Comparison of ENCODE assay signal across 9 mouse cellular contexts in the genomic region with DNA sequence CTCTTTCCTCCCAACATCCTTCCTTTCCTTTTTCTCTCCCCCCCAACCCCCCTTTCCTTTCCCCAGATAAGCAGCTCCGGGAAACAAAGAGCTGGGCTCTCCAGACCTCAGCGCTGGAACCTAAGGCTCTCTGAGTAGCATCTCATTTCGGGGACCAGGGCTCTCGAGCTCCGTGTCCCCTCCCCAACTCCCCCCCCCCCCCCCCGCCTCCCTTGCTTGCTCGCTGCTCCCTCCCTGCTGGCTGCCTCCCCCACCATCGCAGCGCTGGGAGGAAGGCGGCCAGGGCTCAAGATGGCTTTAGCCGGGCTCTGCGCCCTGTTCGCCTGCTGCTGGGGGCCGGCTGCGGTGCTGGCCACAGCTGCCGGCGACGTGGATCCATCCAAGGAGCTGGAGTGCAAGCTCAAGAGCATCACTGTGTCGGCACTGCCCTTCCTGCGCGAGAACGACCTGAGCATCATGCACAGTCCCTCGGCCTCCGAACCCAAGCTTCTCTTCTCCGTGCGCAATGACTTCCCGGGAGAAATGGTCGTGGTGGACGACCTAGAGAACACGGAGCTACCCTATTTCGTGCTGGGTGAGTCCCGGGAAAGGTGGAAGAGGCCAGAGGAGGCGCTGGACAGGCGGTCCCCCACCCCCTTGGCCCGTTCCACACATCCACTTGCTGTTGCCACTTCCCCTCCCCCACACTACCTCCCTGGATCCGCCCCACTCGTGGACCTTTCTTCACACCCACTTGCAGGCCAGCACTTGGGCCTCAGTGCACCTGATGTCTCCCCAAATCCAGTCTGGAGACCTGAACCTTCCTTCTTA. TPM values are rescaled to one million over a fixed set of nuclear protein-coding genes. Genes with fewer than 3 reads are reported as not detected.
DNase-seq lines count a peak whose midpoint lies in the region; ATAC-seq and TF ChIP-seq lines count a peak whose summit lies in the region.
"Had no signal": no experiment of that assay in that cellular context is flagged by ENCODE, and none has a peak within 500 bp of the region (broad histone marks: within the 10 kb centered on the region; RNA-seq: fewer than 3 reads in every experiment).

No protein-coding gene starts in this region.

- no peaks in the 10 kb centered on the region for H3K4me1 ChIP-seq in kidney, embryonic 14.5 days (ENCODE audit: control insufficient read depth, insufficient read depth, low read length)
- no peaks in the 10 kb centered on the region for H3K4me1 ChIP-seq in kidney, adult 2 months (ENCODE audit: control insufficient read depth, insufficient read depth, low read length)
- H3K4me1 ChIP-seq in forebrain, embryonic 14.5 days (ENCODE audit: control insufficient read depth, insufficient read depth, low read length) = peaks cover 27% of the 10 kb centered on the region
- H3K4me1 ChIP-seq in limb, embryonic 12.5 days (replicated peaks) = peaks cover 4% of the 10 kb centered on the region; the same call in 1 of the 2 replicates

- H3K9me3 ChIP-seq in kidney, embryonic 14.5 days (ENCODE audit: control insufficient read depth, low read length) = no peaks in the 10 kb centered on the region
- no peaks in the 10 kb centered on the region for H3K9me3 ChIP-seq in forebrain, embryonic 14.5 days (replicated peaks; ENCODE audit: control insufficient read depth, low read length)
- H3K9me3 ChIP-seq in limb, embryonic 12.5 days = no peaks in the 10 kb centered on the region

- ATAC-seq in kidney, embryonic 14.5 days (ENCODE audit: low FRiP score, low TSS enrichment) = peak; percentile 71
- ATAC-seq in forebrain, embryonic 14.5 days = peak; percentile 84
- peak; percentile 83 for ATAC-seq in limb, embryonic 12.5 days (ENCODE audit: insufficient number of reproducible peaks, insufficient read depth, low FRiP score, low TSS enrichment, low read depth)
- ATAC-seq: Patski had no signal

- peak overlapping the region; percentile 41 for H3K4me3 ChIP-seq in kidney, embryonic 14.5 days (ENCODE audit: low read length)
- H3K4me3 ChIP-seq in kidney, adult 2 months (ENCODE audit: insufficient read depth, low read depth, low read length) = no peak overlapping the region
- H3K4me3 ChIP-seq in forebrain, embryonic 14.5 days (ENCODE audit: low read depth, low read length) = peak overlapping the region; percentile 51
- peak overlapping the region; percentile 54 for H3K4me3 ChIP-seq in limb, embryonic 12.5 days (replicated peaks)

- no peak overlapping the region for H3K27ac ChIP-seq in kidney, embryonic 14.5 days (ENCODE audit: low read depth, low read length)
- H3K27ac ChIP-seq in kidney, adult 2 months (ENCODE audit: insufficient read depth, low read depth, low read length) = no peak overlapping the region
- H3K27ac ChIP-seq in forebrain, embryonic 14.5 days (ENCODE audit: low read depth, low read length) = peak overlapping the region; percentile 89
- no peak overlapping the region for H3K27ac ChIP-seq in limb, embryonic 12.5 days

- no peak for TF ChIP-seq POLR2A in kidney, adult 2 months (IDR thresholded peaks at IDR 0.05; ENCODE audit: low read depth, low read length)

- peak overlapping the region; percentile 54 for H3K9ac ChIP-seq in kidney, embryonic 14.5 days (ENCODE audit: low read depth, low read length)
- peak overlapping the region; percentile 90 for H3K9ac ChIP-seq in forebrain, embryonic 14.5 days (ENCODE audit: low read length)
- H3K9ac ChIP-seq in limb, embryonic 12.5 days (replicated peaks) = peak overlapping the region; percentile 70

- H3K27me3 ChIP-seq in kidney, embryonic 14.5 days (ENCODE audit: control insufficient read depth, insufficient read depth, low read length) = peaks cover 16% of the 10 kb centered on the region; the same call in 1 of the 2 replicates
- H3K27me3 ChIP-seq in kidney, adult 2 months (replicated peaks; ENCODE audit: control insufficient read depth, insufficient read depth, low read length) = no peaks in the 10 kb centered on the region
- no peaks in the 10 kb centered on the region for H3K27me3 ChIP-seq in forebrain, embryonic 14.5 days (replicated peaks; ENCODE audit: control insufficient read depth, insufficient read depth, low read length)
- H3K27me3 ChIP-seq in limb, embryonic 12.5 days = peaks cover 32% of the 10 kb centered on the region

- H3K36me3 ChIP-seq in kidney, embryonic 14.5 days (ENCODE audit: control insufficient read depth, insufficient read depth, low read length) = no peaks in the 10 kb centered on the region
- H3K36me3 ChIP-seq in kidney, adult 2 months (ENCODE audit: control insufficient read depth, insufficient read depth, low read length) = no peaks in the 10 kb centered on the region
- H3K36me3 ChIP-seq in forebrain, embryonic 14.5 days (ENCODE audit: control insufficient read depth, insufficient read depth, low read length) = no peaks in the 10 kb centered on the region; the same call in 1 of the 2 replicates
- no peaks in the 10 kb centered on the region for H3K36me3 ChIP-seq in limb, embryonic 12.5 days

- H3K4me2 ChIP-seq in kidney, embryonic 14.5 days (replicated peaks; ENCODE audit: low read depth, low read length) = peak overlapping the region; percentile 73
- peak overlapping the region; percentile 76 for H3K4me2 ChIP-seq in forebrain, embryonic 14.5 days (ENCODE audit: low read length)
- H3K4me2 ChIP-seq in limb, embryonic 12.5 days = peak overlapping the region; percentile 73

- TF ChIP-seq CTCF in kidney, adult 2 months (conservative IDR thresholded peaks at IDR 0.05; ENCODE audit: insufficient read depth, insufficient read length, low read depth, low read length) = no peak

- WGBS in kidney, embryonic 14.5 days = 2% methylated on average over 29 of the region's 37 CpGs
- WGBS in kidney, adult 2 months = 2% methylated on average over 35 of the region's 37 CpGs
- WGBS in forebrain, embryonic 14.5 days = under 1% methylated on average over 35 of the region's 37 CpGs
- WGBS in limb, embryonic 12.5 days = 1% methylated on average over 33 of the region's 37 CpGs

- no peak for DNase-seq in kidney, adult 2 months
- DNase-seq in cerebellum, adult 11 months = peak; percentile 55
- peak; percentile 82 for DNase-seq in forebrain, embryonic 14.5 days (ENCODE audit: low spot score)
- peak; percentile 67 to 69 for DNase-seq in right cerebral cortex, postnatal 10 days (ENCODE audit: low spot score in 2 of 2)
- DNase-seq in thymus, postnatal 4 days = no peak
- DNase-seq in urinary bladder, postnatal 25 days (ENCODE audit: low spot score) = no peak

RNA-seq across cellular contexts. Expression of gene Astn1, which starts 0.4 kb away (rescaled TPM):
- 1.1 and 1.3 TPM in 2 replicates for polyA plus RNA-seq in kidney, embryonic 14.5 days (2014; fragmentation: Nextera tagmentation; extraction: Ambion mirVana)
- polyA plus RNA-seq in kidney, adult 2 months (2012; rRNA removed) = 0.49 and 0.84 TPM in 2 replicates
- 38.4 and 40.1 TPM in 2 replicates for polyA plus RNA-seq in forebrain, embryonic 14.5 days (2014; fragmentation: Nextera tagmentation; extraction: Ambion mirVana)
- polyA plus RNA-seq in limb, embryonic 12.5 days (2016; fragmentation: Nextera tagmentation; extraction: Ambion mirVana) = 4.2 and 4.4 TPM in 2 replicates
- polyA plus RNA-seq: Patski had no signal

RNA-seq across cellular contexts. Expression of gene Brinp2, which starts 6.4 kb away (rescaled TPM):
- polyA plus RNA-seq in kidney, embryonic 14.5 days (2014; fragmentation: Nextera tagmentation; extraction: Ambion mirVana) = 0.07 and 0.11 TPM in 2 replicates
- polyA plus RNA-seq in kidney, adult 2 months (2012; rRNA removed) = 0.16 and 0.36 TPM in 2 replicates
- 23.6 and 36.7 TPM in 2 replicates for polyA plus RNA-seq in forebrain, embryonic 14.5 days (2014; fragmentation: Nextera tagmentation; extraction: Ambion mirVana)
- 0.09 and 0.12 TPM in 2 replicates for polyA plus RNA-seq in limb, embryonic 12.5 days (2016; fragmentation: Nextera tagmentation; extraction: Ambion mirVana)
- polyA plus RNA-seq: Patski had no signal

Comparison
In these comparisons a context has a peak if more than half of its experiments do, and no peak if none do; other contexts are left out.
1. DNase-seq: peak in cerebellum, adult 11 months (single experiment), forebrain, embryonic 14.5 days (single experiment) and right cerebral cortex, postnatal 10 days (2 of 2); none in kidney, adult 2 months (single experiment), thymus, postnatal 4 days (single experiment) and urinary bladder, postnatal 25 days (single experiment).
2. RNA of gene Brinp2, which starts 6.4 kb away (polyA plus RNA-seq): 23.6 to 36.7 TPM in forebrain, embryonic 14.5 days; 0.16 to 0.36 TPM in kidney, adult 2 months, 0.07 to 0.11 TPM in kidney, embryonic 14.5 days and 0.09 to 0.12 TPM in limb, embryonic 12.5 days; every median in the first group is over 10 times any median in the second.
3. Peak in every context shown above with its lines, with median percentiles within 50 percentile points of each other: ATAC-seq, H3K4me2 ChIP-seq and H3K9ac ChIP-seq.